Mouse (Mus musculus): ENCODE results near the gene Nfe2l2.
"Not testable (repeated sequence)": the region's sequence is repeated elsewhere in the genome, so short reads cannot be mapped to it uniquely, and the experiment has no call there.

The Nfe2l2 gene

GRCm38 (mm10) chr2:75642312-75642711 is 62.1 kb downstream of the Nfe2l2 start:
- not testable (repeated sequence) for DNase-seq

GRCm38 (mm10) chr2:75639535-75639934 is 64.9 kb downstream of the Nfe2l2 start:
- DNase-seq = not testable (repeated sequence)

GRCm38 (mm10) chr2:75637822-75638221 is 66.6 kb downstream of the Nfe2l2 start:
- not testable (repeated sequence) for DNase-seq

- peak; percentile 63 for DNase-seq
Observed at GRCm38 (mm10) chr2:75637361-75637760, 67.1 kb downstream of the Nfe2l2 start.

- DNase-seq = not testable (repeated sequence)
Observed at GRCm38 (mm10) chr2:75637055-75637304, 67.5 kb downstream of the Nfe2l2 start.

- DNase-seq = peak; percentile 87
Observed at GRCm38 (mm10) chr2:75636261-75637054, 68.0 kb downstream of the Nfe2l2 start.

- not testable (repeated sequence) for DNase-seq
Observed at GRCm38 (mm10) chr2:75634431-75634830, 70.0 kb downstream of the Nfe2l2 start.

GRCm38 (mm10) chr2:75633784-75634183 is 70.7 kb downstream of the Nfe2l2 start:
- DNase-seq = peak; percentile 64

- peak; percentile 71 for DNase-seq
Observed at GRCm38 (mm10) chr2:75633381-75633780, 71.1 kb downstream of the Nfe2l2 start.

- DNase-seq = peak; percentile 53
Observed at GRCm38 (mm10) chr2:75632721-75633181, 71.7 kb downstream of the Nfe2l2 start.

GRCm38 (mm10) chr2:75632043-75632442 is 72.4 kb downstream of the Nfe2l2 start:
- no peak for DNase-seq

- no peak for DNase-seq
Observed at GRCm38 (mm10) chr2:75631421-75631820, 73.0 kb downstream of the Nfe2l2 start.

- no peak for DNase-seq
Observed at GRCm38 (mm10) chr2:75628487-75628886, 76.0 kb downstream of the Nfe2l2 start.

GRCm38 (mm10) chr2:75626597-75627440 is 77.6 kb downstream of the Nfe2l2 start:
- no peak for DNase-seq
